In the genomic region with DNA sequence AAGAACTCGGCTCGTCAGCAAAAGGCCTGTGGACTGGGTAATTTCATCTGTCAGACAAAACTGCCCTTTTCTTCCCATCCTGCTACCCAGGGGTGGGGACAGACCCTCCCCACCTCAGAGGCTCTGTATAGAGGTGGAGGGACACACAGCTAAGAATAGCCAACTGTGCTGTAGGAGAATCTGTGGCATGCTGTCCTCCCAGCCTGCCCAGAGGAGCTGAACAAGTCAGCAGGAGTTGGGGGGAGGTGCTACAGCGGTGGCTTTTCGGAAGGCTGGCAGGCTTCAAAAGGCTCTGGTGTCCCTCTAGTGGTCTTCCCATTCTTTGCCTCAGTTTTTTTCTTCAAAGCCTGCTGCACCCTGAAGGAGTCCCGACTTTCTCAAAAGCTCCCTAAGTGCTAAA, we compare ENCODE assay signal across 9 mouse cellular contexts. TPM values are rescaled to one million over a fixed set of nuclear protein-coding genes. Genes with fewer than 3 reads are reported as not detected.
DNase-seq lines count a peak whose midpoint lies in the region; ATAC-seq lines count a peak whose summit lies in the region.
"Had no signal": no experiment of that assay in that cellular context is flagged by ENCODE, and none has a peak within 500 bp of the region (broad histone marks: within the 10 kb centered on the region; RNA-seq: fewer than 3 reads in every experiment).

No protein-coding gene starts in this region.

- intact Hi-C loops in gastrocnemius, postnatal 14 days (cut with DNase I; ENCODE audit: low total_unique reads) = loop anchor here (10.0 kb wide), 1 partner anchor 249 kb away; no protein-coding TSS in a partner anchor

- peaks cover 10% of the 10 kb centered on the region for H3K4me1 ChIP-seq in midbrain, embryonic 11.5 days (ENCODE audit: control insufficient read depth, insufficient read depth, low read length)
- peaks cover 19% of the 10 kb centered on the region for H3K4me1 ChIP-seq in midbrain, embryonic 10.5 days
- H3K4me1 ChIP-seq in heart, embryonic 12.5 days (replicated peaks) = peaks cover 46% of the 10 kb centered on the region

- H3K4me3 ChIP-seq in midbrain, embryonic 11.5 days (ENCODE audit: low read depth, low read length) = no peak overlapping the region
- no peak overlapping the region for H3K4me3 ChIP-seq in midbrain, embryonic 10.5 days
- H3K4me3 ChIP-seq in heart, embryonic 12.5 days = no peak overlapping the region

- H3K27ac ChIP-seq in midbrain, embryonic 11.5 days (ENCODE audit: low read depth, low read length) = no peak overlapping the region
- H3K27ac ChIP-seq in midbrain, embryonic 10.5 days (replicated peaks) = no peak overlapping the region
- H3K27ac ChIP-seq in heart, embryonic 12.5 days (ENCODE audit: poor library complexity, severe bottlenecking) = peak overlapping the region; percentile 90

- 39% methylated on average over 5 of the region's 5 CpGs for WGBS in midbrain, embryonic 11.5 days
- 47% methylated on average over 5 of the region's 5 CpGs for WGBS in midbrain, embryonic 10.5 days
- WGBS in heart, embryonic 12.5 days = 22% methylated on average over 5 of the region's 5 CpGs

- H3K36me3 ChIP-seq in midbrain, embryonic 11.5 days (ENCODE audit: control insufficient read depth, insufficient read depth, low read length) = peaks cover 32% of the 10 kb centered on the region
- H3K36me3 ChIP-seq in midbrain, embryonic 10.5 days = peaks cover 78% of the 10 kb centered on the region
- peaks cover 72% of the 10 kb centered on the region for H3K36me3 ChIP-seq in heart, embryonic 12.5 days

- no peak overlapping the region for H3K9ac ChIP-seq in midbrain, embryonic 11.5 days (ENCODE audit: low read length)
- 0 out of 2 replicates have a peak overlapping the region, but pooled peaks have one; percentile 13 for H3K9ac ChIP-seq in heart, embryonic 12.5 days

- H3K27me3 ChIP-seq in midbrain, embryonic 11.5 days (ENCODE audit: control insufficient read depth, insufficient read depth, low read length) = no peaks in the 10 kb centered on the region
- H3K27me3 ChIP-seq in midbrain, embryonic 10.5 days (ENCODE audit: low read depth, poor library complexity, severe bottlenecking) = no peaks in the 10 kb centered on the region
- H3K27me3 ChIP-seq in heart, embryonic 12.5 days (replicated peaks) = no peaks in the 10 kb centered on the region

- peak; percentile 49 for DNase-seq in gastrocnemius, adult 18-20 months (ENCODE audit: low spot score)
- no peak for DNase-seq in gastrocnemius, postnatal 14 days
- peak; percentile 82 for DNase-seq in midbrain, embryonic 11.5 days (ENCODE audit: low spot score, missing footprints)
- DNase-seq in midbrain, embryonic 10.5 days (ENCODE audit: low spot score) = no peak
- peak; percentile 61 for DNase-seq in skeletal muscle tissue, adult 2 months (ENCODE audit: low read depth, low spot score)
- no peak for DNase-seq in lung, postnatal 36 days
- DNase-seq in cerebellum, adult 8-10 months = no peak

- no peak for ATAC-seq in midbrain, embryonic 11.5 days (ENCODE audit: low FRiP score)
- peak; percentile 66; the same call in 1 of the 2 replicates for ATAC-seq in heart, embryonic 12.5 days (ENCODE audit: insufficient number of reproducible peaks, low FRiP score)
- ATAC-seq: CD4-positive, CD25-positive, alpha-beta regulatory T cell, adult 4 months had no signal

- H3K4me2 ChIP-seq in midbrain, embryonic 11.5 days = no peak overlapping the region
- H3K4me2 ChIP-seq in heart, embryonic 12.5 days = peak overlapping the region; percentile 25; the same call in 1 of the 2 replicates

- no peaks in the 10 kb centered on the region for H3K9me3 ChIP-seq in midbrain, embryonic 11.5 days (ENCODE audit: control insufficient read depth, low read length)
- no peaks in the 10 kb centered on the region for H3K9me3 ChIP-seq in midbrain, embryonic 10.5 days (replicated peaks)
- no peaks in the 10 kb centered on the region for H3K9me3 ChIP-seq in heart, embryonic 12.5 days (replicated peaks)

RNA-seq across cellular contexts. Expression of gene Yjefn3, which starts 13.2 kb away (rescaled TPM):
- 1 to 10 TPM; 8.3 to 9.7 TPM for total RNA-seq in gastrocnemius, adult 18-20 months (2021)
- 10 to 100 TPM in 1 of 2 experiments, 1 to 10 TPM in 1; 7.8 to 10.2 TPM for total RNA-seq in gastrocnemius, postnatal 14 days (2021)
- 3.2 and 3.6 TPM in 2 replicates for polyA plus RNA-seq in midbrain, embryonic 11.5 days (2014; fragmentation: Nextera tagmentation; extraction: Ambion mirVana)
- polyA plus RNA-seq in midbrain, embryonic 10.5 days (2016; fragmentation: Nextera tagmentation; extraction: Ambion mirVana) = 4.2 and 5.9 TPM in 2 replicates
- polyA plus RNA-seq in heart, embryonic 12.5 days (2016; fragmentation: Nextera tagmentation; extraction: Ambion mirVana) = 7.4 and 8.9 TPM in 2 replicates

RNA-seq across cellular contexts. Expression of gene Ndufa13, which starts 13.4 kb away (rescaled TPM):
- total RNA-seq in gastrocnemius, adult 18-20 months (2021) = 100 to 1,000 TPM; 347 to 364 TPM
- 100 to 1,000 TPM; 265 to 294 TPM for total RNA-seq in gastrocnemius, postnatal 14 days (2021)
- 167 and 172 TPM in 2 replicates for polyA plus RNA-seq in midbrain, embryonic 11.5 days (2014; fragmentation: Nextera tagmentation; extraction: Ambion mirVana)
- 173 and 174 TPM in 2 replicates for polyA plus RNA-seq in midbrain, embryonic 10.5 days (2016; fragmentation: Nextera tagmentation; extraction: Ambion mirVana)
- 309 and 314 TPM in 2 replicates for polyA plus RNA-seq in heart, embryonic 12.5 days (2016; fragmentation: Nextera tagmentation; extraction: Ambion mirVana)

RNA-seq across cellular contexts. Expression of gene Tssk6, which starts 13.8 kb away (rescaled TPM):
- total RNA-seq in gastrocnemius, adult 18-20 months (2021) = not detected
- total RNA-seq in gastrocnemius, postnatal 14 days (2021) = under 1 TPM in 1 of 2 experiments, not detected in 1; 0.31 TPM
- 3.4 and 4.0 TPM in 2 replicates for polyA plus RNA-seq in midbrain, embryonic 11.5 days (2014; fragmentation: Nextera tagmentation; extraction: Ambion mirVana)
- 5.2 and 5.4 TPM in 2 replicates for polyA plus RNA-seq in midbrain, embryonic 10.5 days (2016; fragmentation: Nextera tagmentation; extraction: Ambion mirVana)
- polyA plus RNA-seq in heart, embryonic 12.5 days (2016; fragmentation: Nextera tagmentation; extraction: Ambion mirVana) = 1.9 and 3.1 TPM in 2 replicates

RNA-seq across cellular contexts. Expression of gene Cilp2, which starts 28.3 kb away (rescaled TPM):
- total RNA-seq in gastrocnemius, adult 18-20 months (2021) = 1 to 10 TPM; 2.5 to 2.7 TPM
- 10 to 100 TPM; 26.6 to 27.8 TPM for total RNA-seq in gastrocnemius, postnatal 14 days (2021)
- 0.31 and 0.40 TPM in 2 replicates for polyA plus RNA-seq in midbrain, embryonic 11.5 days (2014; fragmentation: Nextera tagmentation; extraction: Ambion mirVana)
- 0.47 TPM in 2 replicates for polyA plus RNA-seq in midbrain, embryonic 10.5 days (2016; fragmentation: Nextera tagmentation; extraction: Ambion mirVana)
- polyA plus RNA-seq in heart, embryonic 12.5 days (2016; fragmentation: Nextera tagmentation; extraction: Ambion mirVana) = 0.78 and 0.82 TPM in 2 replicates
- polyA plus RNA-seq: CD4-positive, CD25-positive, alpha-beta regulatory T cell, adult 4 months had no signal

Comparison
In these comparisons a context has a peak if more than half of its experiments do, and no peak if none do; other contexts are left out.
1. DNase-seq: peak in gastrocnemius, adult 18-20 months (single experiment), midbrain, embryonic 11.5 days (single experiment) and skeletal muscle tissue, adult 2 months (single experiment); none in gastrocnemius, postnatal 14 days (single experiment), midbrain, embryonic 10.5 days (single experiment), lung, postnatal 36 days (single experiment) and cerebellum, adult 8-10 months (single experiment).